Mouse (Mus musculus) heart, postnatal 0 days (tissue): Measurements from ENCODE around the gene Runx2. TPM values are rescaled to one million over a fixed set of nuclear protein-coding genes. Genes with fewer than 3 reads are reported as not detected.

Experiments
- ATAC-seq: fragments of 200-750 bp; cut with Nextera tagmentation; 2 replicates; pipeline ENCODE4 v1.8.0; 2017; ENCODE audit warnings: low read depth, moderate number of reproducible peaks, moderate library complexity; ENCODE audit not compliant: insufficient read depth
- DNase-seq: peaks from one replicate; pipeline ENCODE4 v3.0.0-alpha.2; 2016; ENCODE audit warnings: low spot score
- H3K27ac ChIP-seq: fragments of 300-500 bp; sonication (generic); 2 replicates; pipeline ENCODE4 v1.5.1; 2014; ENCODE audit warnings: low read depth, mild to moderate bottlenecking
- H3K27me3 ChIP-seq: fragments of 300-500 bp; sonication (generic); 2 replicates; pipeline ENCODE4 v1.6.1; 2014; ENCODE audit warnings: low read length, mixed read lengths; ENCODE audit not compliant: control insufficient read depth, insufficient read depth
- H3K36me3 ChIP-seq: fragments of 300-500 bp; sonication (generic); replicated peaks from 2 replicates; pipeline ENCODE4 v1.6.1; 2014; ENCODE audit warnings: low read length, mixed read lengths; ENCODE audit not compliant: control insufficient read depth, insufficient read depth
- H3K4me1 ChIP-seq: fragments of 300-500 bp; sonication (generic); 2 replicates; pipeline ENCODE4 v1.6.1; 2014; ENCODE audit warnings: antibody characterized with exemption; ENCODE audit not compliant: control insufficient read depth, insufficient read depth
- H3K4me2 ChIP-seq: fragments of 300-500 bp; sonication (generic); 2 replicates; pipeline ENCODE4 v1.6.1; 2014; ENCODE audit warnings: low read depth, mild to moderate bottlenecking, low read length, moderate library complexity
- H3K4me3 ChIP-seq: fragments of 300-500 bp; sonication (generic); 2 replicates; pipeline ENCODE4 v1.5.1; 2014; ENCODE audit warnings: low read depth, low read length
- H3K9ac ChIP-seq: fragments of 300-500 bp; sonication (generic); replicated peaks from 2 replicates; pipeline ENCODE4 v1.6.1; 2014; ENCODE audit warnings: low read depth, low read length, mixed read lengths
- H3K9me3 ChIP-seq: fragments of 300-500 bp; sonication (generic); replicated peaks from 2 replicates; pipeline ENCODE4 v1.6.1; 2016; ENCODE audit warnings: low read length; ENCODE audit not compliant: control insufficient read depth
- CTCF ChIP-seq: IDR thresholded peaks from 2 replicates; pipeline ENCODE4 v1.5.1; 2016; ENCODE audit warnings: antibody characterized with exemption, control low read depth, low read depth
- EP300 ChIP-seq: IDR thresholded peaks from 2 replicates; pipeline ENCODE4 v1.6.1; 2016; ENCODE audit warnings: antibody characterized with exemption, low read depth
- WGBS: fragments of 180-500 bp; shearing (Covaris S2); extraction: QIAGEN DNeasy Blood & Tissue Kit; methylation state at CpG from one replicate; pipeline ENCODE4 v1.1.7; 2014; 5-methylcytosine and 5-hydroxymethylcytosine counted together
- polyA plus RNA-seq: library from polyadenylated mRNA; unstranded; fragments of >200 nt; fragmentation: Nextera tagmentation; extraction: Ambion mirVana; gene quantifications from 2 replicates; pipeline ENCODE4 v1.2.1, GENCODE M21; 2015
- total RNA-seq: library from RNA; depleted of rRNA; stranded (reverse); fragments of >200 nt; gene quantifications from 2 replicates; pipeline ENCODE4 v1.2.3, GENCODE M21; 2014; ENCODE audit warnings: low replicate concordance

Gene Runx2
- total and polyA plus RNA-seq, 2 experiments from 2014 or later = 0.04 TPM; not detected in 1

- no peaks in the 10 kb centered on the region for H3K4me1 ChIP-seq
- no peak for ATAC-seq
- TF ChIP-seq EP300 = no peak
- TF ChIP-seq CTCF = no peak
- H3K9me3 ChIP-seq = no peaks in the 10 kb centered on the region
- WGBS = 81% methylated on average over 6 of the region's 6 CpGs
- no peak overlapping the region for H3K4me2 ChIP-seq
- DNase-seq = no peak
- no peak overlapping the region for H3K9ac ChIP-seq
- no peaks in the 10 kb centered on the region for H3K27me3 ChIP-seq
- H3K27ac ChIP-seq = no peak overlapping the region
- no peak overlapping the region for H3K4me3 ChIP-seq
- H3K36me3 ChIP-seq = no peaks in the 10 kb centered on the region
Observed at GRCm38 (mm10) chr17:44584781-44585180, 229.8 kb downstream of the Runx2 start.

GRCm38 (mm10) chr17:44577791-44578190 lies 236.8 kb downstream of the Runx2 start:
- WGBS = 65% methylated on average over 5 of the region's 5 CpGs
- DNase-seq (no peak), ATAC-seq (no peak)
- Histone ChIP-seq H3K27me3 (no peaks in the 10 kb centered on the region), H3K9me3 (no peaks in the 10 kb centered on the region), H3K27ac (no peak overlapping the region), H3K4me3 (no peak overlapping the region), H3K36me3 (no peaks in the 10 kb centered on the region), H3K4me1 (no peaks in the 10 kb centered on the region), H3K9ac (no peak overlapping the region), H3K4me2 (no peak overlapping the region)
- TF ChIP-seq EP300 = no peak
- no peak for TF ChIP-seq CTCF

GRCm38 (mm10) chr17:44570899-44571298 lies 243.7 kb downstream of the Runx2 start:
- Histone ChIP-seq H3K36me3 (no peaks in the 10 kb centered on the region), H3K27ac (no peak overlapping the region), H3K9me3 (no peaks in the 10 kb centered on the region), H3K9ac (no peak overlapping the region), H3K27me3 (no peaks in the 10 kb centered on the region), H3K4me1 (no peaks in the 10 kb centered on the region), H3K4me2 (no peak overlapping the region), H3K4me3 (no peak overlapping the region)
- no peak for DNase-seq
- no peak for TF ChIP-seq EP300
- TF ChIP-seq CTCF = no peak
- WGBS = 78% methylated on average over 5 of the region's 5 CpGs
- ATAC-seq = no peak

GRCm38 (mm10) chr17:44569020-44569621 lies 245.5 kb downstream of the Runx2 start:
- Histone ChIP-seq H3K9me3 (no peaks in the 10 kb centered on the region), H3K27ac (no peak overlapping the region), H3K4me2 (no peak overlapping the region), H3K36me3 (no peaks in the 10 kb centered on the region), H3K9ac (no peak overlapping the region), H3K4me3 (no peak overlapping the region), H3K27me3 (no peaks in the 10 kb centered on the region), H3K4me1 (no peaks in the 10 kb centered on the region)
- TF ChIP-seq CTCF (no peak), EP300 (no peak)
- WGBS = 81% methylated on average over 8 of the region's 8 CpGs
- DNase-seq (no peak), ATAC-seq (no peak)

- Histone ChIP-seq H3K36me3 (no peaks in the 10 kb centered on the region), H3K4me1 (no peaks in the 10 kb centered on the region), H3K27me3 (0 out of 2 replicates have a peak, but pooled peaks cover 2% of the 10 kb centered on the region), H3K9me3 (no peaks in the 10 kb centered on the region), H3K4me3 (no peak overlapping the region), H3K27ac (no peak overlapping the region), H3K9ac (no peak overlapping the region), H3K4me2 (no peak overlapping the region)
- WGBS = 71% methylated on average over 5 of the region's 5 CpGs
- TF ChIP-seq CTCF = no peak
- TF ChIP-seq EP300 = no peak
- no peak for DNase-seq
- no peak for ATAC-seq
Observed at GRCm38 (mm10) chr17:44566992-44567391, 247.6 kb downstream of the Runx2 start.

GRCm38 (mm10) chr17:44565884-44566515 lies 248.6 kb downstream of the Runx2 start:
- Histone ChIP-seq H3K4me2 (no peak overlapping the region), H3K4me3 (no peak overlapping the region), H3K4me1 (no peaks in the 10 kb centered on the region), H3K9ac (no peak overlapping the region), H3K27me3 (0 out of 2 replicates have a peak, but pooled peaks cover 4% of the 10 kb centered on the region), H3K9me3 (no peaks in the 10 kb centered on the region), H3K27ac (no peak overlapping the region), H3K36me3 (no peaks in the 10 kb centered on the region)
- 77% methylated on average over 8 of the region's 8 CpGs for WGBS
- DNase-seq = no peak
- ATAC-seq = no peak
- no peak for TF ChIP-seq EP300
- no peak for TF ChIP-seq CTCF
